Mouse (Mus musculus) stomach, postnatal 0 days (tissue): ENCODE results near the gene Arhgap24. TPM values are rescaled to one million over a fixed set of nuclear protein-coding genes. Genes with fewer than 3 reads are reported as not detected.

Experiments used
- ATAC-seq: fragments of 200-750 bp; cut with Nextera tagmentation; 2 replicates; pipeline ENCODE4 v1.8.0; 2017; ENCODE audit not compliant: low FRiP score, low TSS enrichment
- DNase-seq: peaks from one replicate; pipeline ENCODE4 v3.0.0-alpha.2; 2016; ENCODE audit warnings: low spot score
- H3K27ac ChIP-seq: fragments of 300-500 bp; sonication (generic); replicated peaks from 2 replicates; pipeline ENCODE4 v1.5.1; 2014; ENCODE audit warnings: mild to moderate bottlenecking, control low read depth
- H3K27me3 ChIP-seq: fragments of 300-500 bp; sonication (generic); 2 replicates; pipeline ENCODE4 v1.6.1; 2014; ENCODE audit warnings: low read length; ENCODE audit not compliant: control insufficient read depth, insufficient read depth
- H3K36me3 ChIP-seq: fragments of 300-500 bp; sonication (generic); 2 replicates; pipeline ENCODE4 v1.6.1; 2014; ENCODE audit warnings: low read length, mixed read lengths; ENCODE audit not compliant: control insufficient read depth, insufficient read depth
- H3K4me1 ChIP-seq: fragments of 300-500 bp; sonication (generic); replicated peaks from 2 replicates; pipeline ENCODE4 v1.6.1; 2014; ENCODE audit warnings: antibody characterized with exemption; ENCODE audit not compliant: control insufficient read depth, insufficient read depth
- H3K4me2 ChIP-seq: fragments of 300-500 bp; sonication (generic); replicated peaks from 2 replicates; pipeline ENCODE4 v1.6.1; 2014; ENCODE audit warnings: low read depth, mild to moderate bottlenecking, control low read depth, moderate library complexity
- H3K4me3 ChIP-seq: fragments of 300-500 bp; sonication (generic); 2 replicates; pipeline ENCODE4 v1.5.1; 2014; ENCODE audit warnings: low read depth, low read length, control low read depth
- H3K9ac ChIP-seq: fragments of 300-500 bp; sonication (generic); 2 replicates; pipeline ENCODE4 v1.6.1; 2014; ENCODE audit warnings: mild to moderate bottlenecking, low read length, control low read depth, mixed read lengths
- H3K9me3 ChIP-seq: fragments of 300-500 bp; sonication (generic); 2 replicates; pipeline ENCODE4 v1.6.1; 2016; ENCODE audit warnings: low read length; ENCODE audit not compliant: control insufficient read depth
- CTCF ChIP-seq: IDR thresholded peaks from 2 replicates; pipeline ENCODE4 v1.5.1; 2016; ENCODE audit warnings: antibody characterized with exemption, low read depth, mild to moderate bottlenecking, moderate library complexity
- EP300 ChIP-seq: optimal IDR thresholded peaks from 2 replicates; pipeline ENCODE3; 2016; ENCODE audit warnings: antibody characterized with exemption
- WGBS: fragments of 180-500 bp; shearing (Covaris S2); extraction: QIAGEN DNeasy Blood & Tissue Kit; methylation state at CpG from one replicate; pipeline ENCODE4 v1.1.7; 2014; 5-methylcytosine and 5-hydroxymethylcytosine counted together
- polyA plus RNA-seq: library from polyadenylated mRNA; unstranded; fragments of >200 nt; fragmentation: Nextera tagmentation; extraction: Ambion mirVana; gene quantifications from 2 replicates; pipeline ENCODE4 v1.2.1, GENCODE M21; 2015

Arhgap24 gene
- polyA plus RNA-seq, 1 experiment from 2014 or later: 24.5 TPM

DNA sequence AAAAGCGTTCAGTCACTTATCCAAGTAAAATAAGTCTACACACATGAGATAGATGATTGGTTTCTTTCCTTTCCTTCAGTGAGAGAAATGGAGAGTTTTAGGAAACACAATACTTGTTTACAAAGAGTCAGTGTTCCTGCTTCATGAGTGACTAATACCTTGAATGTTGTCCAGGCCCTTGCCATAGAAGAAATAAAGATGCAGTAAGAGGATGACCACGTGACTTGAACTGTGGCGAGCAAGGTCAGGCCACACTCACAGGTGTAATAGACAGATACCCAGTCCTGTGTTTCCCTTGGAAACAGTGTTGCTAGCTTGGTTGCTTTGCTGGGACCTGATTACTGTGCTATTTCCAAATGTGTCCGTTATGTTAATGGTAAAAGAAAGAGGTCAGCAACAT, 23.4 kb downstream of the Arhgap24 start:
- ATAC-seq (no peak), DNase-seq (no peak)
- TF ChIP-seq EP300: no peak
- TF ChIP-seq CTCF: no peak
- H3K9ac ChIP-seq: no peak overlapping the region
- H3K9me3 ChIP-seq: no peaks in the 10 kb centered on the region
- no peaks in the 10 kb centered on the region for H3K4me1 ChIP-seq
- H3K4me3 ChIP-seq: no peak overlapping the region
- no peak overlapping the region for H3K4me2 ChIP-seq
- H3K36me3 ChIP-seq: no peaks in the 10 kb centered on the region
- H3K27ac ChIP-seq: no peak overlapping the region
- H3K27me3 ChIP-seq: no peaks in the 10 kb centered on the region
- WGBS: 79% methylated on average over 4 of the region's 4 CpGs

- no peaks in the 10 kb centered on the region for H3K36me3 ChIP-seq
- TF ChIP-seq EP300 (no peak), CTCF (peak; percentile 50)
- H3K9me3 ChIP-seq: no peaks in the 10 kb centered on the region
- ATAC-seq: 0 out of 2 replicates have a peak, but pooled peaks have one; percentile 45
- 68% methylated on average over 3 of the region's 3 CpGs for WGBS
- H3K27ac ChIP-seq: no peak overlapping the region
- H3K9ac ChIP-seq: no peak overlapping the region
- no peak overlapping the region for H3K4me3 ChIP-seq
- H3K4me2 ChIP-seq: no peak overlapping the region
- DNase-seq: no peak
- no peaks in the 10 kb centered on the region for H3K4me1 ChIP-seq
- no peaks in the 10 kb centered on the region for H3K27me3 ChIP-seq
Measured at GRCm38 (mm10) chr5:102508162-102508561, 27.0 kb downstream of the Arhgap24 start.

DNA sequence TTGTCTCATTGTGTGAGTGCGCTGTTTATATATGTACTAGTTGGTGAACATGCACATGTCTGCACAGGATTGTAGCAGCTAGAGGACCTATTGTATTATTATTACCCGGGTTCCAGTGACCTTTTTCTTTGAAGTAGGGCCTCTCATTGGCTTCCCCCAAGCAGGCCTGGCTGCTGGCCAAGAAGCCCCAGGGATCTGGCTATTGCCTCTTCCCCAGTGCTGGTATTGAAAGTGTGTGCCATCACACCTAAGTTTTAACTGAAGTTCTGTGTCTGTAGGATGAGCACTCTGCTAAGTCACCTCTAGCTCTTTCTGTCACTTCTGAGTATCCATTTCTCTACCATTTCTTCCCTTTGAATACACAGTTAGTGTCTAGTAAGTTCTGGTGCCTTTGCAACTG, 28.2 kb downstream of the Arhgap24 start:
- ATAC-seq (no peak), DNase-seq (no peak)
- WGBS: 63% methylated on average over 2 of the region's 2 CpGs
- no peak overlapping the region for H3K4me3 ChIP-seq
- no peaks in the 10 kb centered on the region for H3K4me1 ChIP-seq
- TF ChIP-seq EP300: no peak
- no peak for TF ChIP-seq CTCF
- H3K36me3 ChIP-seq: no peaks in the 10 kb centered on the region
- H3K27me3 ChIP-seq: no peaks in the 10 kb centered on the region
- H3K4me2 ChIP-seq: no peak overlapping the region
- no peak overlapping the region for H3K9ac ChIP-seq
- no peak overlapping the region for H3K27ac ChIP-seq
- no peaks in the 10 kb centered on the region for H3K9me3 ChIP-seq

- TF ChIP-seq EP300 (no peak), CTCF (no peak)
- no peak overlapping the region for H3K4me3 ChIP-seq
- DNase-seq: no peak
- no peak overlapping the region for H3K4me2 ChIP-seq
- no peak for ATAC-seq
- 76% methylated on average over 4 of the region's 4 CpGs for WGBS
- no peak overlapping the region for H3K27ac ChIP-seq
- H3K9me3 ChIP-seq: no peaks in the 10 kb centered on the region
- no peaks in the 10 kb centered on the region for H3K4me1 ChIP-seq
- H3K27me3 ChIP-seq: no peaks in the 10 kb centered on the region
- no peak overlapping the region for H3K9ac ChIP-seq
- no peaks in the 10 kb centered on the region for H3K36me3 ChIP-seq
Measured at GRCm38 (mm10) chr5:102511651-102512050, 30.5 kb downstream of the Arhgap24 start.

- Histone ChIP-seq H3K4me2 (no peak overlapping the region), H3K27me3 (no peaks in the 10 kb centered on the region), H3K9ac (no peak overlapping the region), H3K27ac (no peak overlapping the region), H3K4me1 (no peaks in the 10 kb centered on the region), H3K36me3 (no peaks in the 10 kb centered on the region), H3K4me3 (no peak overlapping the region), H3K9me3 (no peaks in the 10 kb centered on the region)
- DNase-seq: no peak
- TF ChIP-seq EP300 (no peak), CTCF (no peak)
- no peak for ATAC-seq
- WGBS: 83% methylated on average over 7 of the region's 7 CpGs
Measured at GRCm38 (mm10) chr5:102515496-102515895, 34.3 kb downstream of the Arhgap24 start.

- TF ChIP-seq EP300 (no peak), CTCF (no peak)
- DNase-seq: no peak
Measured at GRCm38 (mm10) chr5:102520506-102520905, 39.3 kb downstream of the Arhgap24 start.

More at GRCm38 (mm10) chr5:102520506-102520905, 39.3 kb downstream of the Arhgap24 start:
- peak; percentile 86 for ATAC-seq
- Histone ChIP-seq H3K36me3 (no peaks in the 10 kb centered on the region), H3K4me2 (no peak overlapping the region), H3K9ac (no peak overlapping the region), H3K4me3 (no peak overlapping the region), H3K27ac (no peak overlapping the region), H3K27me3 (no peaks in the 10 kb centered on the region), H3K9me3 (no peaks in the 10 kb centered on the region), H3K4me1 (no peaks in the 10 kb centered on the region)
- WGBS: 81% methylated on average over 1 of the region's 1 CpGs
